Mouse (Mus musculus) bone marrow, adult 2 months (tissue): ENCODE data around the gene Lpcat3.

Experiments used
- CTCF ChIP-seq: fragments of 200-500 bp; IDR thresholded peaks from 2 replicates; pipeline ENCODE4 v1.5.1; 2011; ENCODE audit warnings: low read length, control low read depth; ENCODE audit not compliant: control insufficient read depth, insufficient read depth
- POLR2A ChIP-seq: fragments of 200-500 bp; IDR thresholded peaks from 2 replicates; pipeline ENCODE4 v1.6.1; 2011; ENCODE audit warnings: low read depth, mild to moderate bottlenecking, control low read depth, low read length, borderline replicate concordance; ENCODE audit not compliant: control insufficient read depth

DNA sequence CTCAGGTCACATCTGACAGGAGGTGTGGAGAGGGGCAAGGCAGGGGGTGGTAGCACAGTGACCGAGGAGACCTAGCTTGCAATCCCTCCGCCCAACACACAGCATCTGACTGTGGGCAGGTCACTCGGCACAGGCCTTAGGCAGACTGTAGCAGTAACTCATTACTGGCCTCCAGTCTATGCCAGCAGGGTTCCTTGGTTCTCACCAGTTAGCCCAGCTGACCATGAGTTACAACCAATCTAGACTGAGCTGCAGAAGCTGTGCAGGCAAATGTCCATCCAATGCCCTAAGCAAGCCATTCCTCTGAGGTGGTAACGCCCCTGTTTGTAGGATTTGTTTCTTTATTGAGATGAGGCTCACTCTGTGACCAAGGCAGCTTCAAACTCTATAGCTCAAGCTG, 36.5 kb downstream of the Lpcat3 start:
- no peak for TF ChIP-seq CTCF
- TF ChIP-seq POLR2A = no peak
